Mouse (Mus musculus) heart, adult 2 months (tissue): ENCODE results near the gene Tm4sf19. TPM values are rescaled to one million over a fixed set of nuclear protein-coding genes. Genes with fewer than 3 reads are reported as not detected.
"Not testable (repeated sequence)": the region's sequence is repeated elsewhere in the genome, so short reads cannot be mapped to it uniquely, and the experiment has no call there.

Source experiments
- DNase-seq, 2 experiments: peaks; one replicate each; pipeline ENCODE4 v3.0.0; 2021
- H3K27ac ChIP-seq: fragments of 200-600 bp; 2 replicates; pipeline ENCODE4 v1.8.1; 2022
- H3K27me3 ChIP-seq: fragments of 200-500 bp; 2 replicates; pipeline ENCODE4 v1.6.1; 2012; ENCODE audit warnings: mild to moderate bottlenecking, low read length, inconsistent platforms, mixed read lengths; ENCODE audit not compliant: control insufficient read depth, insufficient read depth
- H3K36me3 ChIP-seq: fragments of 200-500 bp; 2 replicates; pipeline ENCODE4 v1.6.1; 2012; ENCODE audit warnings: low read length, inconsistent platforms; ENCODE audit not compliant: control insufficient read depth, insufficient read depth
- H3K4me1 ChIP-seq: fragments of 200-500 bp; 2 replicates; pipeline ENCODE4 v1.6.1; 2011; ENCODE audit warnings: low read length; ENCODE audit not compliant: control insufficient read depth, insufficient read depth
- H3K4me3 ChIP-seq: fragments of 200-600 bp; 2 replicates; pipeline ENCODE4 v1.8.1; 2022
- H3K79me2 ChIP-seq: fragments of 200-500 bp; replicated peaks from 2 replicates; pipeline ENCODE4 v1.6.1; 2012; ENCODE audit warnings: mild to moderate bottlenecking, inconsistent platforms, low read length, moderate library complexity, mixed read lengths; ENCODE audit not compliant: control insufficient read depth, insufficient read depth
- H3K9ac ChIP-seq: fragments of 200-500 bp; 2 replicates; pipeline ENCODE4 v1.6.1; 2012; ENCODE audit warnings: low read depth, mild to moderate bottlenecking, control low read depth, inconsistent platforms, low read length, mixed read lengths
- CTCF ChIP-seq: fragments of 200-600 bp; IDR thresholded peaks from 2 replicates; pipeline ENCODE4 v1.8.1; 2022; ENCODE audit warnings: antibody characterized with exemption, mild to moderate bottlenecking, moderate library complexity
- EP300 ChIP-seq: fragments of 200-500 bp; IDR thresholded peaks from 2 replicates; pipeline ENCODE4 v1.6.1; 2011; ENCODE audit warnings: low read depth, low read length, control low read depth; ENCODE audit not compliant: insufficient read depth
- POLR2A ChIP-seq: fragments of 200-500 bp; IDR thresholded peaks from 2 replicates; pipeline ENCODE4 v1.6.1; 2011; ENCODE audit warnings: mild to moderate bottlenecking, low read depth, low read length, control low read depth; ENCODE audit not compliant: insufficient read depth
- WGBS: fragments of 180-500 bp; shearing (Covaris S2); methylation state at CpG from one replicate; pipeline ENCODE4 v1.1.7; 2018; 5-methylcytosine and 5-hydroxymethylcytosine counted together
- intact Hi-C: fragments of 180-260 bp; cut with DNase I; formaldehyde crosslinking; loops from one replicate; pipeline ENCODE4 v1.15.1; 2025
- polyA plus RNA-seq: library from polyadenylated mRNA; depleted of rRNA; stranded (reverse); fragments of >200 nt; gene quantifications from 2 replicates; pipeline ENCODE4 v1.2.3, GENCODE M21; 2012
- total RNA-seq, 2 experiments: library from RNA; stranded (reverse); gene quantifications; 2 replicates each; pipeline ENCODE4 v1.2.3; 2021

Tm4sf19 gene
- total and polyA plus RNA-seq, 3 experiments: 0.12 TPM; not detected in 2

- 94% methylated on average over 1 of the region's 1 CpGs for WGBS
- intact Hi-C loops: no loop called here
Observed at GRCm38 (mm10) chr16:32437266-32437665, 37.0 kb downstream of the Tm4sf19 start.

GRCm38 (mm10) chr16:32441432-32441831 lies 41.1 kb downstream of the Tm4sf19 start:
- WGBS: 80% methylated on average over 3 of the region's 3 CpGs
- intact Hi-C loops: no loop called here
- Histone ChIP-seq H3K79me2 (peaks cover 5% of the 10 kb centered on the region; the same call in 1 of the 2 replicates), H3K4me3 (no peak overlapping the region), H3K9ac (no peak overlapping the region), H3K27me3 (no peaks in the 10 kb centered on the region), H3K4me1 (peaks cover 3% of the 10 kb centered on the region), H3K36me3 (peaks cover 8% of the 10 kb centered on the region), H3K27ac (peak overlapping the region; percentile 7; the same call in 1 of the 2 replicates)
- TF ChIP-seq EP300 (no peak), CTCF (no peak), POLR2A (no peak)
- no peak for DNase-seq

More at GRCm38 (mm10) chr16:32437266-32437665, 37.0 kb downstream of the Tm4sf19 start:
- H3K4me1 ChIP-seq: peaks cover 4% of the 10 kb centered on the region
- TF ChIP-seq EP300 (no peak), CTCF (no peak), POLR2A (no peak)
- no peak overlapping the region for H3K27ac ChIP-seq
- H3K9ac ChIP-seq: no peak overlapping the region
- no peaks in the 10 kb centered on the region for H3K27me3 ChIP-seq
- H3K79me2 ChIP-seq: peaks cover 7% of the 10 kb centered on the region; the same call in 1 of the 2 replicates
- peaks cover 15% of the 10 kb centered on the region for H3K36me3 ChIP-seq
- no peak for DNase-seq
- H3K4me3 ChIP-seq: no peak overlapping the region

GRCm38 (mm10) chr16:32444615-32445014 lies 44.3 kb downstream of the Tm4sf19 start:
- H3K9ac ChIP-seq, H3K27me3 ChIP-seq, H3K79me2 ChIP-seq, H3K4me3 ChIP-seq, intact Hi-C loops, H3K27ac ChIP-seq, DNase-seq: not testable (repeated sequence)
- H3K4me1 ChIP-seq: peaks cover 10% of the 10 kb centered on the region
- 64% methylated on average over 3 of the region's 3 CpGs for WGBS
- H3K36me3 ChIP-seq: peaks cover 20% of the 10 kb centered on the region

DNA sequence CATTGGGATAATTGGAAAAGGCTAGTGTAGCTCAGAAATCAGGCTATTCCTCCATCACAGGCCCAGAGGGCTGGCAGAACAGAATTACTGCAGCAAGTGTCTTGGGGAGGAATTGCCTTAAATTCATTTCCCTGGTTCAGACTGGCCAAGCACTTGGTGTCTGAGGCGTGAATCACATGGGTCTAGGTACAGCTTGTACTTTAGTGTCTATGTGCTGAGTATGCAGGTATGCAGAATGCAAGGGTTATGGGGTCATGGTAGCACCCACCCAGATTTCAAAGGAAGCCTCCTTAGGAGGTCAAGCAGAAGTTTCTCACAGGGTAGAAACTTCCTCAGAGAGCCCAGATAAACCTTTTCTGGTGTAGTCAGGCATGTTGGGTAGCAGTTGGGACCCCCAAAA lies 45.3 kb downstream of the Tm4sf19 start:
- Histone ChIP-seq H3K27ac (peak overlapping the region; percentile 23; the same call in 1 of the 2 replicates), H3K79me2 (peaks cover 5% of the 10 kb centered on the region; the same call in 1 of the 2 replicates), H3K4me1 (peaks cover 10% of the 10 kb centered on the region), H3K27me3 (no peaks in the 10 kb centered on the region), H3K36me3 (peaks cover 19% of the 10 kb centered on the region), H3K4me3 (no peak overlapping the region), H3K9ac (no peak overlapping the region)
- TF ChIP-seq POLR2A: no peak
- TF ChIP-seq EP300: no peak
- no peak for TF ChIP-seq CTCF
- 93% methylated on average over 1 of the region's 1 CpGs for WGBS
- DNase-seq: no peak
- intact Hi-C loops: no loop called here

DNA sequence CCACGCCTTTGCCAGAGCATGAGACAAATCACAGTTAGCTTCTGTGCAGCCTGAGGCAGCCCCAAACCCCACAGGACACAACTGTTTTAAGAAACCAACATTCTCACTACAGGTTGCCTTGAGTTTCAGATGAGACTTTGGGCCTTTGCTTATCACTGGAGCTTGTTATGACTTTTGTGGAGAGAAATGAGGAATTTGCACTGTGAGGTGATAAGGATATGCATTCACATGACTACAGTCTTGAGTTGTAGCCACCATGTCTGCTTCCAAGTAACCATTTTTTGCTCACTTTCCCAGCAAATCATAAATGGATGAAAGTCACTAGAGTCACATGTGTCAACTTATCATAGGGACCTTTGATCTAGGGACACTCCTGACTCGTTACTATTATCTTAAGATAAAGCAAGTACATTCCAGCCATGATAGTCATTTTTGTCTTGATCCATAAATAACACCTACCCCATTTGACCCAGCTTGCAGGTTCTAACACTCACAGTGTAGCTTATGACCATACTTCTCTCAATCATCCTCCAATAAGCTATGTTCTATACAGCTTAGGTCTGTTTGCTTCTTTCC lies 46.3 kb downstream of the Tm4sf19 start:
- WGBS: 65% methylated on average over 2 of the region's 2 CpGs
- DNase-seq: no peak
- Histone ChIP-seq H3K4me3 (no peak overlapping the region), H3K27ac (peak overlapping the region; percentile 23), H3K9ac (no peak overlapping the region; the same call in 1 of the 2 replicates), H3K79me2 (0 out of 2 replicates have a peak, but pooled peaks cover 1% of the 10 kb centered on the region), H3K4me1 (peaks cover 12% of the 10 kb centered on the region), H3K36me3 (peaks cover 17% of the 10 kb centered on the region), H3K27me3 (no peaks in the 10 kb centered on the region)
- TF ChIP-seq CTCF (no peak), POLR2A (no peak), EP300 (no peak)
- intact Hi-C loops: no loop called here

DNA sequence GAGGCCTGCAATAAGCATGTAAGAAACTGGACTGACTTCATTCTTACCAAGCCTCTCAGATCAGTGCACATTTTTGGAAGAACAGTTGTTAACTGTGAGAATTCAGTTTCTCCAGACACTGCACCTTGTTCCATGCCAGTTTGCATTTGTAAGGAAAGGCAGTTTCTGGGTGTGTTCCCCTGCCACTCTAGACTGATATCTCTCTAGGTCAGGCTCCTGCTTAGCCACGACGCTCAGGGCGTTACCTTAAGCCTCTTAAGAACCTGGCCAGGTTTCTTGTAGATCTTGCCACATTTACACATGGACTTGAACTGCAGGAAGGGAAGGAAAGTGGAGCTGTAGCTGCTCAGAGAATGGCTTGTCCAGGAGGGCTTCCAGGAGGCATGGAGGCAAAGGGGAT lies 49.4 kb downstream of the Tm4sf19 start:
- no peak overlapping the region for H3K4me3 ChIP-seq
- TF ChIP-seq POLR2A (no peak), CTCF (no peak), EP300 (no peak)
- intact Hi-C loops: no loop called here
- no peak overlapping the region for H3K9ac ChIP-seq
- H3K36me3 ChIP-seq: peaks cover 17% of the 10 kb centered on the region
- H3K27ac ChIP-seq: no peak overlapping the region
- H3K4me1 ChIP-seq: peaks cover 12% of the 10 kb centered on the region
- 61% methylated on average over 3 of the region's 3 CpGs for WGBS
- peaks cover 2% of the 10 kb centered on the region; the same call in 1 of the 2 replicates for H3K79me2 ChIP-seq
- no peaks in the 10 kb centered on the region for H3K27me3 ChIP-seq
- DNase-seq: no peak
